Mouse (Mus musculus) kidney, postnatal 0 days (tissue): Measurements from ENCODE around the gene Il18r1. TPM values are rescaled to one million over a fixed set of nuclear protein-coding genes. Genes with fewer than 3 reads are reported as not detected.

Source experiments
- ATAC-seq: fragments of 200-750 bp; cut with Nextera tagmentation; replicated peaks from 2 replicates; pipeline ENCODE4 v1.8.0; 2017; ENCODE audit warnings: low read depth, moderate number of reproducible peaks, moderate TSS enrichment, moderate library complexity; ENCODE audit not compliant: low FRiP score
- DNase-seq: peaks from one replicate; pipeline ENCODE4 v3.0.0-alpha.2; 2016; ENCODE audit warnings: low spot score
- H3K27ac ChIP-seq: fragments of 300-500 bp; sonication (generic); 2 replicates; pipeline ENCODE4 v1.5.1; 2014; ENCODE audit warnings: mild to moderate bottlenecking
- H3K27me3 ChIP-seq: fragments of 300-500 bp; sonication (generic); 2 replicates; pipeline ENCODE4 v1.6.1; 2014; ENCODE audit warnings: low read length, mixed read lengths; ENCODE audit not compliant: insufficient read depth
- H3K36me3 ChIP-seq: fragments of 300-500 bp; sonication (generic); 2 replicates; pipeline ENCODE4 v1.6.1; 2014; ENCODE audit warnings: low read length, mixed read lengths; ENCODE audit not compliant: insufficient read depth
- H3K4me1 ChIP-seq: fragments of 300-500 bp; sonication (generic); replicated peaks from 2 replicates; pipeline ENCODE4 v1.6.1; 2014; ENCODE audit warnings: antibody characterized with exemption, low read length, mixed read lengths; ENCODE audit not compliant: insufficient read depth
- H3K4me2 ChIP-seq: fragments of 300-500 bp; sonication (generic); 2 replicates; pipeline ENCODE4 v1.6.1; 2014; ENCODE audit warnings: mild to moderate bottlenecking, low read length, moderate library complexity, mixed read lengths
- H3K4me3 ChIP-seq: fragments of 300-500 bp; sonication (generic); replicated peaks from 2 replicates; pipeline ENCODE4 v1.5.1; 2014; ENCODE audit warnings: low read depth, low read length
- H3K9ac ChIP-seq: fragments of 300-500 bp; sonication (generic); 2 replicates; pipeline ENCODE4 v1.6.1; 2014; ENCODE audit warnings: low read depth, low read length
- H3K9me3 ChIP-seq: fragments of 300-500 bp; sonication (generic); replicated peaks from 2 replicates; pipeline ENCODE4 v1.6.1; 2016; ENCODE audit warnings: low read length, inconsistent platforms, mixed read lengths
- CTCF ChIP-seq: IDR thresholded peaks from 2 replicates; pipeline ENCODE4 v1.5.1; 2016; ENCODE audit warnings: antibody characterized with exemption, low read depth, mild to moderate bottlenecking, moderate library complexity
- WGBS: fragments of 180-500 bp; shearing (Covaris S2); extraction: QIAGEN DNeasy Blood & Tissue Kit; methylation state at CpG from one replicate; pipeline ENCODE4 v1.1.7; 2014; 5-methylcytosine and 5-hydroxymethylcytosine counted together
- polyA plus RNA-seq: library from polyadenylated mRNA; unstranded; fragments of >200 nt; fragmentation: Nextera tagmentation; extraction: Ambion mirVana; gene quantifications from 2 replicates; pipeline ENCODE4 v1.2.1, GENCODE M21; 2015

Gene Il18r1
- polyA plus RNA-seq, 1 experiment from 2014 or later = 0.43 TPM

DNA sequence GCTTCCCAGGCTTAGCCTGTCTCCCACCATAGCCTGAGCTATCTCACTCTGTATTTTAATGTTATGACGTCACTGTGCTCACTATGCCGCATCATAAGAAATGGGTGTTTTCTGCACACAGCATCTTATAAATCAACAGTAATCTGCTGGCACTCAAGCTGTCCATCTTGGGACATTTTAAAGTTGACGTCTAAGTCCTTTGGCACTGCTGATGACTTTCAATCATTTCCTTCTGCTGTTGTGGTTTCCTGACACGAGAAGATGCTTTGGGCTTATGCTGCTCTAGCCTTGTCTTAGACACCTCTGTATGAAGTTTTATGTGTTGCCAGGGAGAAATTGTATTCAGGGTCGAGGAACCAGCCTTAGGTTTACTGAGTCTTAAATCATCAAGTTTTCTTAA, 39.2 kb downstream of the Il18r1 start:
- DNase-seq = no peak
- H3K9me3 ChIP-seq = no peaks in the 10 kb centered on the region
- no peak overlapping the region for H3K27ac ChIP-seq
- ATAC-seq = no peak
- 53% methylated on average over 5 of the region's 5 CpGs for WGBS
- H3K4me3 ChIP-seq = no peak overlapping the region
- no peak overlapping the region for H3K9ac ChIP-seq
- H3K4me1 ChIP-seq = no peaks in the 10 kb centered on the region
- no peak for TF ChIP-seq CTCF
- no peaks in the 10 kb centered on the region for H3K36me3 ChIP-seq
- no peaks in the 10 kb centered on the region for H3K27me3 ChIP-seq
- no peak overlapping the region for H3K4me2 ChIP-seq

DNA sequence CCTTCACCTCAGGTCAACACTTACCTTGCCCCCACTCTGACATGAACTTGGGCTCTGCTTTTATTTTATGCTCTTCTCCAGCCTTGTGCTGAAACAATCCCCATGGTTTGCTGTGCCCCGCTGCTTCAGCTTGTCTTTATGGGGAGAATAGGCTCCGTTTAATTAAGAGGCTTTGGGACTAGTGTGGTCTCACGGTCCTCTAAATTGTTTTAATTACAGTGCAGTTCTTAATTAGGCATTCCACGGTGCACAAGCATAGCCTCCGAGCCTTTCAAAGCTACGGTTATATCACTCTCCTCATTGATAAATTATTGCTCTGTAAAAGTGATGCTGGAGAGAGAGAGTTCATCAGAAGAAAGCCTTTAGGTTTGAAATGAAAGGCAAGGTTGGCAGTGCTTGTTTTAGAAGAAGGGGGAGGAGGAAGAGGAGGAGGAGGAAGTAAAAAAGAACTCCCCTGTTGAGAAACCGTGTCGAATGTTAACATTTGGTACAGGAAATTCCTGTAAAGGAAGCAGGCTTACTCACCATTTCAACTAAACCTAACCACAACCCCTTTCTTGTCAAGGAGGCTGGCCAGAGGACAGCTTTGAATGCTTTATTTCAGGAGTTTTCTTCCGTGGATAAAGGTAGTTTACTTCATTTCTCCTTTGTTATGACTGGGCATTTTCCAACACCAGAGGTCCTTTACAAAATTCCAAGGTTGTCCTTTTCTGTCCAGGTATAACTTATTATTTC, 49.7 kb downstream of the Il18r1 start, which contains the start of gene Il18rap:
Gene Il18rap (plus strand): TSS at position 512 of the 735 bp plus-strand sequence.
- Histone ChIP-seq H3K36me3 (no peaks in the 10 kb centered on the region), H3K9me3 (no peaks in the 10 kb centered on the region), H3K27ac (no peak within 1 kb of the TSS), H3K4me1 (no peaks in the 10 kb centered on the region), H3K4me2 (no peak within 1 kb of the TSS), H3K4me3 (no peak within 1 kb of the TSS), H3K27me3 (no peaks in the 10 kb centered on the region), H3K9ac (no peak within 1 kb of the TSS)
- 15% methylated on average over 9 of the region's 9 CpGs for WGBS
- ATAC-seq (no peak), DNase-seq (peak; percentile 8)
- TF ChIP-seq CTCF = no peak

DNA sequence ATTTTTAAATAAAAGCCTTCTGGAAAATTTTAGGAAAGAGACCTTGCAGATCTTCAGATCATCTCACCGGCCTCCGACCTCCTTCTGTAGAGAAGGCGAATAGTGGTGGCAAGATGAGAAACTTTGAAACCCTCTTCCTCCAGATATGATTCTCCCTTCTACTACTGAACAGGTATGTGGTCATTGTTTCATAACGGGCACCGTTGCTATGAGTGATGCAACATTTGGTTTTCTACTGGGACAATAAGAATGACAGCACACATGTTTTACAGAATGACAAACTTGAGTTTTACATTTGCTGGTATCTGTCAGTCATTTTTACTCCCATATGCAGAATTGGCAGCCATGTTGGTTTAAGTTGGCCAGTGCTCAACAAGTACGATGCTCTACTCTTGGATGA, 51.0 kb downstream of the Il18r1 start:
- Histone ChIP-seq H3K27ac (no peak overlapping the region), H3K4me3 (no peak overlapping the region), H3K9me3 (no peaks in the 10 kb centered on the region), H3K27me3 (no peaks in the 10 kb centered on the region), H3K9ac (no peak overlapping the region), H3K4me1 (no peaks in the 10 kb centered on the region), H3K36me3 (no peaks in the 10 kb centered on the region), H3K4me2 (no peak overlapping the region)
- TF ChIP-seq CTCF = no peak
- ATAC-seq (no peak), DNase-seq (no peak)
- WGBS = 93% methylated on average over 6 of the region's 6 CpGs

DNA sequence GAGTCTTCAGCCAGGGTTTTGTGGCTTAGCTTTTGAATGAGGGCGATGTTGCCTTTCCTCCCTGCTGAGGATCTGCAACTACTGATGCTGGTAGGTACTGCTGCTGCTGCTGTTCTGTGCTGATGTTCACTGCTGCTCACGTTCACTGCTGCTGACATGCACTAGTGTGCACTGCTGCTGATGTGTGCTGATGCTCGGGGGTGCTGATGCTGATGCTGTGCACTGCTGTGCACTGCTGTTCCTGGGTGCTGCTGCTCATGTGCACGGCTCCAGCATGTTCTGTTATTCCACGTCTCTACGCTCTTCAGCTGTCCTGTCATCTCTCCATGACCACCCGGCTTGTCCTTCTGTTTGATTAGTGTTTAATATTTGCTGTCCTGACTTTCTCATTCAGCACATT, 57.6 kb downstream of the Il18r1 start:
- no peak for ATAC-seq
- Histone ChIP-seq H3K9me3 (no peaks in the 10 kb centered on the region), H3K4me1 (no peaks in the 10 kb centered on the region), H3K4me2 (no peak overlapping the region), H3K27me3 (no peaks in the 10 kb centered on the region), H3K4me3 (no peak overlapping the region), H3K9ac (no peak overlapping the region), H3K27ac (no peak overlapping the region), H3K36me3 (no peaks in the 10 kb centered on the region)
- 84% methylated on average over 7 of the region's 7 CpGs for WGBS
- TF ChIP-seq CTCF = no peak
- DNase-seq = no peak

DNA sequence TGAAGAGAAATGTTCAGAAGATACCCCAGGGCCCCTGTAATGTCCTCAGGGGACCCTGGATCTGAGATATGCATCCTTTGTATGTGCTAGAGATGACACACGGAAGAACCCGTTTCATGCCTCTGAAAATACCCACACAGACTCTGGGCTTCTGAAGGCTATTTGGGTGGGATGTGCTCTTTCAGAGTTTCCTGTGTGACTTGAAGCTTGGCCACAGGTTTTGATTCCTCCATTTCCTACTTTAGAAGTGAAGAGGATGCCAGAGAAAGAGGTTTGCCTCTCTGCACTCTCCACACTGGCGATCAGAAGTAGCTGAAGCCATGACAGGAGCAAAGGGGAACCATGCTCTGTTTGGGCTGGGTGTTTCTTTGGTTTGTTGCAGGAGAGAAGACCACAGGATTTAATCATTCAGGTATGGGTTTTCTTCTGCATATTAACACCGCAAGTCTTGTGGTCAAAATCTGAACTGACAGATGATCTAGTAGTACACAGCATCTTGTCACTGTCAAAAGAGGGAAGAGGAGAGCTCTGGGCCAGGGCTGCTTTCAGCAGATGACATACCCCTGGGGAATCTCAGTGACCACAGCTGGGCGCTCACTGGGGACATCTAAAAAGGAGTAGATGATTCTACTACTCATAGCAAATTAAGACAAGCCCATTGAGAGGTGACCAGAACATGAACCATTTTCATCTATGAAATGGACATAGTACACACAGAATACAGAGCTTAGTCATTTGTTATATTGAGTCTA, 58.8 kb downstream of the Il18r1 start:
- H3K9ac ChIP-seq = no peak overlapping the region
- 89% methylated on average over 5 of the region's 5 CpGs for WGBS
- H3K4me2 ChIP-seq = no peak overlapping the region
- H3K27me3 ChIP-seq = no peaks in the 10 kb centered on the region
- TF ChIP-seq CTCF = no peak
- H3K36me3 ChIP-seq = no peaks in the 10 kb centered on the region
- no peak for ATAC-seq
- no peaks in the 10 kb centered on the region for H3K9me3 ChIP-seq
- H3K4me1 ChIP-seq = no peaks in the 10 kb centered on the region
- H3K4me3 ChIP-seq = no peak overlapping the region
- no peak for DNase-seq
- H3K27ac ChIP-seq = no peak overlapping the region

DNA sequence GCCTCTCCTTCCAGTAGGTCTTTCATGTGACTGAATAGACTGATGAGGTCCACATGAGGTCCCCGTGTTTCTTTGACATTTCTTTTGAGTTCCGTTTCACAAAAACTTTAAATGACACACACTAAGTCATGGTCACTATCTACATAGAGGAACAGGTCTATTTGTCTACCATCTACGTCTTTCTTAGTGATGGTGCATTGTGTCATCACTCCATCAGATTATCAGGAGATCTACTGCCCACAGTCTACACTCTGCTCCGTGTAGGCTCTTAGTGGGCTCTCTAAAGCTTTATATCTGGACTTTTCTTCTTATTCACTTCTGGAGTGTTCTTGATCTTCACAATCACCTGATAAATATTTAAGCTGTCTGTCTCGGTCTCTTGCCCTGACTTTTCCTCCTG, 63.9 kb downstream of the Il18r1 start:
- no peak for ATAC-seq
- Histone ChIP-seq H3K9ac (no peak overlapping the region), H3K4me2 (no peak overlapping the region), H3K27me3 (no peaks in the 10 kb centered on the region), H3K36me3 (no peaks in the 10 kb centered on the region), H3K4me1 (no peaks in the 10 kb centered on the region), H3K4me3 (no peak overlapping the region), H3K27ac (no peak overlapping the region), H3K9me3 (no peaks in the 10 kb centered on the region)
- no peak for TF ChIP-seq CTCF
- no peak for DNase-seq
- 90% methylated on average over 5 of the region's 5 CpGs for WGBS
